Mouse (Mus musculus): Measurements from ENCODE around the gene Sar1b. TPM values are rescaled to one million over a fixed set of nuclear protein-coding genes. Genes with fewer than 3 reads are reported as not detected.
"Not testable (repeated sequence)": the region's sequence is repeated elsewhere in the genome, so short reads cannot be mapped to it uniquely, and the experiment has no call there.

Gene Sar1b
- polyA plus RNA-seq, 1 experiment from 2014 or later: 91.6 TPM

- no peak overlapping the region for H3K27ac ChIP-seq
- no peak overlapping the region for H3K9ac ChIP-seq
- H3K4me1 ChIP-seq: peaks cover 12% of the 10 kb centered on the region
- H3K9me3 ChIP-seq: no peaks in the 10 kb centered on the region
- H3K27me3 ChIP-seq: no peaks in the 10 kb centered on the region; the same call in 1 of the 2 replicates
- no peak overlapping the region for H3K4me3 ChIP-seq
- no peak for ATAC-seq (ENCODE audit: insufficient number of reproducible peaks, insufficient read depth, low FRiP score, low TSS enrichment)
- no peaks in the 10 kb centered on the region for H3K36me3 ChIP-seq
- WGBS: 92% methylated on average over 5 of the region's 5 CpGs
- no peak overlapping the region for H3K4me2 ChIP-seq (replicated peaks)
Measured at GRCm38 (mm10) chr11:51757625-51758024, 5.9 kb upstream of the Sar1b start.

GRCm38 (mm10) chr11:51758207-51758606 is 5.3 kb upstream of the Sar1b start:
- H3K4me1 ChIP-seq: peaks cover 12% of the 10 kb centered on the region
- WGBS: 86% methylated on average over 5 of the region's 5 CpGs
- H3K36me3 ChIP-seq; H3K4me2 ChIP-seq (replicated peaks); H3K9me3 ChIP-seq; ATAC-seq (ENCODE audit: insufficient number of reproducible peaks, insufficient read depth, low FRiP score, low TSS enrichment); H3K27ac ChIP-seq; H3K9ac ChIP-seq; H3K4me3 ChIP-seq; H3K27me3 ChIP-seq: not testable (repeated sequence)

- H3K27ac ChIP-seq: no peak overlapping the region
- WGBS: 77% methylated on average over 2 of the region's 2 CpGs
- peaks cover 13% of the 10 kb centered on the region for H3K4me1 ChIP-seq
- H3K4me2 ChIP-seq (replicated peaks): no peak overlapping the region
- H3K27me3 ChIP-seq: no peaks in the 10 kb centered on the region; the same call in 1 of the 2 replicates
- no peak for ATAC-seq (ENCODE audit: insufficient number of reproducible peaks, insufficient read depth, low FRiP score, low TSS enrichment)
- H3K36me3 ChIP-seq: no peaks in the 10 kb centered on the region
- no peak overlapping the region for H3K4me3 ChIP-seq
- H3K9ac ChIP-seq: no peak overlapping the region
- no peaks in the 10 kb centered on the region for H3K9me3 ChIP-seq
Measured at GRCm38 (mm10) chr11:51759251-51759650, 4.2 kb upstream of the Sar1b start.

GRCm38 (mm10) chr11:51759941-51760657 is 3.4 kb upstream of the Sar1b start:
- H3K36me3 ChIP-seq: no peaks in the 10 kb centered on the region
- peaks cover 14% of the 10 kb centered on the region for H3K4me1 ChIP-seq
- no peaks in the 10 kb centered on the region for H3K9me3 ChIP-seq
- H3K4me3 ChIP-seq: no peak overlapping the region
- no peak overlapping the region for H3K9ac ChIP-seq
- WGBS: 81% methylated on average over 6 of the region's 6 CpGs
- no peak for ATAC-seq (ENCODE audit: insufficient number of reproducible peaks, insufficient read depth, low FRiP score, low TSS enrichment)
- H3K27ac ChIP-seq: no peak overlapping the region
- H3K4me2 ChIP-seq (replicated peaks): no peak overlapping the region
- H3K27me3 ChIP-seq: no peaks in the 10 kb centered on the region; the same call in 1 of the 2 replicates

GRCm38 (mm10) chr11:51761241-51761640 is 2.2 kb upstream of the Sar1b start:
- H3K9ac ChIP-seq: no peak overlapping the region
- peaks cover 8% of the 10 kb centered on the region; the same call in 1 of the 2 replicates for H3K4me1 ChIP-seq
- H3K9me3 ChIP-seq: no peaks in the 10 kb centered on the region
- no peak overlapping the region for H3K4me2 ChIP-seq (replicated peaks)
- H3K27me3 ChIP-seq: no peaks in the 10 kb centered on the region; the same call in 1 of the 2 replicates
- H3K36me3 ChIP-seq: no peaks in the 10 kb centered on the region
- H3K27ac ChIP-seq: no peak overlapping the region
- no peak overlapping the region for H3K4me3 ChIP-seq
- 72% methylated on average over 5 of the region's 5 CpGs for WGBS
- ATAC-seq (ENCODE audit: insufficient number of reproducible peaks, insufficient read depth, low FRiP score, low TSS enrichment): no peak

GRCm38 (mm10) chr11:51763955-51764354 is 468 bp downstream of the Sar1b start:
- no peaks in the 10 kb centered on the region for H3K9me3 ChIP-seq
- 6% methylated on average over 13 of the region's 13 CpGs for WGBS
- no peak overlapping the region for H3K27ac ChIP-seq
- H3K36me3 ChIP-seq: no peaks in the 10 kb centered on the region
- H3K4me3 ChIP-seq: peak overlapping the region; percentile 80
- peaks cover 8% of the 10 kb centered on the region; the same call in 1 of the 2 replicates for H3K4me1 ChIP-seq
- no peaks in the 10 kb centered on the region; the same call in 1 of the 2 replicates for H3K27me3 ChIP-seq
- H3K4me2 ChIP-seq (replicated peaks): peak overlapping the region; percentile 90
- no peak for ATAC-seq (ENCODE audit: insufficient number of reproducible peaks, insufficient read depth, low FRiP score, low TSS enrichment)
- peak overlapping the region; percentile 77 for H3K9ac ChIP-seq

GRCm38 (mm10) chr11:51764816-51765215 is 1.3 kb downstream of the Sar1b start:
- Histone ChIP-seq H3K4me2 (replicated peaks) (peak overlapping the region; percentile 90), H3K9ac (no peak overlapping the region), H3K4me1 (peaks cover 8% of the 10 kb centered on the region; the same call in 1 of the 2 replicates), H3K36me3 (no peaks in the 10 kb centered on the region), H3K9me3 (no peaks in the 10 kb centered on the region), H3K4me3 (no peak overlapping the region), H3K27ac (no peak overlapping the region), H3K27me3 (no peaks in the 10 kb centered on the region; the same call in 1 of the 2 replicates)
- no peak for ATAC-seq (ENCODE audit: insufficient number of reproducible peaks, insufficient read depth, low FRiP score, low TSS enrichment)
- 79% methylated on average over 4 of the region's 4 CpGs for WGBS

GRCm38 (mm10) chr11:51767579-51768220 is 4.2 kb downstream of the Sar1b start:
- Histone ChIP-seq H3K9ac (no peak overlapping the region), H3K36me3 (no peaks in the 10 kb centered on the region), H3K9me3 (no peaks in the 10 kb centered on the region), H3K4me1 (peaks cover 8% of the 10 kb centered on the region; the same call in 1 of the 2 replicates), H3K27me3 (no peaks in the 10 kb centered on the region), H3K4me3 (no peak overlapping the region), H3K4me2 (replicated peaks) (no peak overlapping the region), H3K27ac (no peak overlapping the region)
- WGBS: 73% methylated on average over 8 of the region's 8 CpGs
- ATAC-seq (ENCODE audit: insufficient number of reproducible peaks, insufficient read depth, low FRiP score, low TSS enrichment): no peak

GRCm38 (mm10) chr11:51768296-51768695 is 4.8 kb downstream of the Sar1b start:
- ATAC-seq (ENCODE audit: insufficient number of reproducible peaks, insufficient read depth, low FRiP score, low TSS enrichment): no peak
- Histone ChIP-seq H3K9ac (no peak overlapping the region), H3K27ac (no peak overlapping the region), H3K4me2 (replicated peaks) (no peak overlapping the region), H3K27me3 (no peaks in the 10 kb centered on the region), H3K36me3 (no peaks in the 10 kb centered on the region), H3K4me1 (peaks cover 8% of the 10 kb centered on the region; the same call in 1 of the 2 replicates), H3K9me3 (no peaks in the 10 kb centered on the region), H3K4me3 (no peak overlapping the region)
- WGBS: 77% methylated on average over 5 of the region's 5 CpGs

- Histone ChIP-seq H3K9me3 (no peaks in the 10 kb centered on the region), H3K4me2 (replicated peaks) (no peak overlapping the region), H3K27ac (no peak overlapping the region), H3K4me1 (no peaks in the 10 kb centered on the region), H3K27me3 (no peaks in the 10 kb centered on the region), H3K36me3 (peaks cover 11% of the 10 kb centered on the region), H3K4me3 (no peak overlapping the region), H3K9ac (no peak overlapping the region)
- ATAC-seq (ENCODE audit: insufficient number of reproducible peaks, insufficient read depth, low FRiP score, low TSS enrichment): no peak
- 90% methylated on average over 3 of the region's 3 CpGs for WGBS
Measured at GRCm38 (mm10) chr11:51775507-51775906, 12.0 kb downstream of the Sar1b start.

- Histone ChIP-seq H3K27ac (no peak overlapping the region), H3K9me3 (no peaks in the 10 kb centered on the region), H3K36me3 (peaks cover 24% of the 10 kb centered on the region), H3K4me2 (replicated peaks) (no peak overlapping the region), H3K9ac (no peak overlapping the region), H3K4me3 (no peak overlapping the region), H3K27me3 (no peaks in the 10 kb centered on the region), H3K4me1 (no peaks in the 10 kb centered on the region)
- ATAC-seq (ENCODE audit: insufficient number of reproducible peaks, insufficient read depth, low FRiP score, low TSS enrichment): no peak
- WGBS: 91% methylated on average over 5 of the region's 5 CpGs
Measured at GRCm38 (mm10) chr11:51777478-51777877, 14.0 kb downstream of the Sar1b start.

- no peak overlapping the region for H3K27ac ChIP-seq
- no peak for ATAC-seq (ENCODE audit: insufficient number of reproducible peaks, insufficient read depth, low FRiP score, low TSS enrichment)
- no peak overlapping the region for H3K9ac ChIP-seq
- 89% methylated on average over 9 of the region's 9 CpGs for WGBS
- H3K4me3 ChIP-seq: no peak overlapping the region
- H3K9me3 ChIP-seq: no peaks in the 10 kb centered on the region
- no peaks in the 10 kb centered on the region for H3K4me1 ChIP-seq
- no peak overlapping the region for H3K4me2 ChIP-seq (replicated peaks)
- H3K36me3 ChIP-seq: peaks cover 40% of the 10 kb centered on the region
- H3K27me3 ChIP-seq: no peaks in the 10 kb centered on the region
Measured at GRCm38 (mm10) chr11:51780773-51781267, 17.3 kb downstream of the Sar1b start.

Measured in embryonic facial prominence, embryonic 12.5 days (tissue).